Mouse (Mus musculus) intestine, embryonic 16.5 days (tissue): ENCODE measurements at regions not wholly inside any gene's neighbourhood (a gene's known extent, or its start where the extent isn't known, plus 50 kb on each side); places are given as distances from the start of the nearest gene placed in this dataset.

Source experiments
- ATAC-seq: fragments of 200-750 bp; cut with Nextera tagmentation; 2 replicates; pipeline ENCODE4 v1.8.0; 2017; ENCODE audit warnings: moderate TSS enrichment, moderate library complexity
- H3K27ac ChIP-seq: fragments of 300-500 bp; sonication (generic); 2 replicates; pipeline ENCODE4 v1.5.1; 2014; ENCODE audit warnings: mild to moderate bottlenecking, low read length
- H3K27me3 ChIP-seq: fragments of 300-500 bp; sonication (generic); replicated peaks from 2 replicates; pipeline ENCODE4 v1.6.1; 2014; ENCODE audit warnings: low read length, control low read depth, mixed read lengths; ENCODE audit not compliant: control insufficient read depth, insufficient read depth
- H3K36me3 ChIP-seq: fragments of 300-500 bp; sonication (generic); 2 replicates; pipeline ENCODE4 v1.6.1; 2014; ENCODE audit warnings: low read length, control low read depth; ENCODE audit not compliant: control insufficient read depth, insufficient read depth
- H3K4me1 ChIP-seq: fragments of 300-500 bp; sonication (generic); 2 replicates; pipeline ENCODE4 v1.6.1; 2014; ENCODE audit warnings: low read length, control low read depth, mixed read lengths; ENCODE audit not compliant: control insufficient read depth, insufficient read depth
- H3K4me2 ChIP-seq: fragments of 300-500 bp; sonication (generic); 2 replicates; pipeline ENCODE4 v1.6.1; 2014; ENCODE audit warnings: low read depth, low read length, control low read depth
- H3K4me3 ChIP-seq: fragments of 300-500 bp; sonication (generic); 2 replicates; pipeline ENCODE4 v1.5.1; 2014; ENCODE audit warnings: mild to moderate bottlenecking, low read length
- H3K9ac ChIP-seq: fragments of 300-500 bp; sonication (generic); 2 replicates; pipeline ENCODE4 v1.6.1; 2014; ENCODE audit warnings: low read depth, low read length
- H3K9me3 ChIP-seq: fragments of 300-500 bp; sonication (generic); 2 replicates; pipeline ENCODE4 v1.6.1; 2016; ENCODE audit warnings: low read length, control low read depth; ENCODE audit not compliant: control insufficient read depth
- WGBS: fragments of 180-500 bp; shearing (Covaris S2); extraction: QIAGEN DNeasy Blood & Tissue Kit; methylation state at CpG from one replicate; pipeline ENCODE4 v1.1.7; 2014; 5-methylcytosine and 5-hydroxymethylcytosine counted together

DNA sequence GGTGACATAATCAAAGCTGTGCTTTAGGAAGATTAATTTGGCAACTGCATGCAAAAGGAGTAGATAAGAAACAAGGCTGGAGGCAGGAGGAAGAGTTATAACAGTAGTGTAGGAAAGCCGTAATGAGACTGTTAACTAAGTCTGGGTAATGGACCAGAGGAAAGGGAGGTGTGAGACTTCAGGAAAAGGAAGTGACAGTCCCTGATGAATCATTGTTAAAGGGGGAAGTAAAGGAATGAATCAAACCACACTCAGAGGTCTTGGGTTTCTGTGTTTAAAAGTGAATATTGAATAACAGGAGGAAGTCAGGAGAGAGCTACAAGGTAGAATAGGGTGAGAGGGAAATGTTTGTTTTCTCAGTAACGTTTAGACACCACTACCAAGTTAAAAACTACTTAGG, 1175.9 kb downstream of the Diaph3 start:
- Histone ChIP-seq H3K27ac (no peak overlapping the region), H3K4me1 (no peaks in the 10 kb centered on the region), H3K4me2 (no peak overlapping the region), H3K36me3 (no peaks in the 10 kb centered on the region), H3K9ac (no peak overlapping the region), H3K9me3 (no peaks in the 10 kb centered on the region), H3K4me3 (no peak overlapping the region), H3K27me3 (no peaks in the 10 kb centered on the region)
- ATAC-seq, result no peak
- 39% methylated on average over 2 of the region's 2 CpGs for WGBS

DNA sequence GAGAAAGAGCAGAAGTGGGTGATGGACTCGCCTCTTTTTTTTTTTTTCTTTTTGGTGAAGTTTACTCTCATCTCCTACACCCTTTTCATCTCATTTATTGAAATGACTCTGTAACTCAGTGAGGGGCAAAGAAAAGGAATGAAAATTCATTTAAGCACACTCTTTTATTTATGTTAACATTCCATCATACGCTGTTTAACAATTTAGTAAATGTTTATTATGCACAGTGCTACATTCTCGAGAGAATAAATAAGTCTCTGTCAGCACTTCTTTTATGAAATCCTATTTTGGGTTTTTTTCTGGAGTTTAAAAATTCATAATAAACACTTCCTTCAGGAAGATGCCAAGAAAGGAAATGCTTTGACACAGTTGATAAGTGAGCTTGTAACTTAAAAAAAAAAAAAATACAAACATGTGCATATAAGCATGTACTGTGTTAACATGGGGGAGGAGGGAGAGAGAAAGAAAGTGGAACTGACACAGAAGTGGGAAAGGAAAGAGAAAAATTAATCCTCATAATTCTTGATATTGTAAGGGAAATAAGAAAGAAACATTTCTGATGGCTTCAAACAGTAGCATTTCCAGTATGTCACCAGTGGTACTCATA, 1195.2 kb downstream of the Diaph3 start:
- WGBS, result 56% methylated on average over 3 of the region's 3 CpGs
- ATAC-seq, result no peak
- Histone ChIP-seq H3K27ac (no peak overlapping the region), H3K9me3 (no peaks in the 10 kb centered on the region), H3K27me3 (no peaks in the 10 kb centered on the region), H3K4me2 (no peak overlapping the region), H3K4me3 (no peak overlapping the region), H3K4me1 (no peaks in the 10 kb centered on the region), H3K36me3 (no peaks in the 10 kb centered on the region), H3K9ac (no peak overlapping the region)

DNA sequence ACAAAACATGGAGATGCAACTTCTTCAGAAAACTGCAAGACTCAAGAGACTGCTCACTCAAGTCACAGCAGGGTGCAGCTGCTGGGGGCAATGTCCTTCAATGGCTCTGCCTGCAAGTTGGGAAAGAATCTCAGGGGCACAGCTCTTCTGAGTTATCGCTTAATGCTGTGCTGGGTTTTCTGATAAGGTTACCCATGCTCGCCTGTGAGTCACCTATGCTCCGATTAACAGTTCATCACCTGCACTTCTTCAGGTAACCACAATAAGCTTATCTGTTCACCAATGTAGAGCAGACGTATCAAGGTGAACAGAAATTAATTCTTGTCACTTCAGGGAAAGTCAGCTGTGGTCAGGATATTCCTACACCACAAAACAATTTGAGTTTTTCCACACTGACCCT, 1198.2 kb downstream of the Diaph3 start:
- no peaks in the 10 kb centered on the region for H3K4me1 ChIP-seq
- H3K9ac ChIP-seq, result no peak overlapping the region
- H3K4me3 ChIP-seq, result no peak overlapping the region
- H3K27ac ChIP-seq, result no peak overlapping the region
- no peaks in the 10 kb centered on the region for H3K36me3 ChIP-seq
- H3K27me3 ChIP-seq, result no peaks in the 10 kb centered on the region
- WGBS, result 73% methylated on average over 4 of the region's 4 CpGs
- no peaks in the 10 kb centered on the region for H3K9me3 ChIP-seq
- H3K4me2 ChIP-seq, result no peak overlapping the region
- ATAC-seq, result no peak

GRCm38 (mm10) chr14:85940585-85940984, 1200.5 kb downstream of the Diaph3 start:
- Histone ChIP-seq H3K36me3 (no peaks in the 10 kb centered on the region), H3K27ac (no peak overlapping the region), H3K9ac (no peak overlapping the region), H3K4me3 (no peak overlapping the region), H3K27me3 (no peaks in the 10 kb centered on the region), H3K4me2 (no peak overlapping the region), H3K9me3 (no peaks in the 10 kb centered on the region), H3K4me1 (no peaks in the 10 kb centered on the region)
- ATAC-seq, result no peak
- WGBS, result 76% methylated on average over 1 of the region's 1 CpGs

DNA sequence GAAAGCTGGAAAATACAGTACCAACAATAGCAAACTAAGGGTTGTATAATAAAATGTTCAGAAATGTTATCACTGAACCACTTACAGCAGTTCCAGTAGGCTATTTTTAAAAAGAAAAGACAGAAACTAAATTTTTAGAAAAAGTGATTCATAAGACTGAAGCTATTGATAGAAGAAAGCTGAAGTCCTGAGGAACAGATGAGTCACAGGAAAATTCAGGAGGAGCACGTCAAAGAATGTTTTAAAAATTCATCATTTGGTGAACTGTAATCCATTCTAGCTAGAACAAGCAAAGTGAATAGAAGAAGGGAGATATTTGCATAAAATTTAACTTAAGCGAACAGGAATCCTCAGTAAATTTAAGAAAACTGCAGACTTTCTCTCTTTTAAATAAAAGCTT, 1205.9 kb downstream of the Diaph3 start:
- H3K36me3 ChIP-seq, result no peaks in the 10 kb centered on the region
- H3K4me2 ChIP-seq, result no peak overlapping the region
- H3K27ac ChIP-seq, result no peak overlapping the region

GRCm38 (mm10) chr14:85930387-85930786, 1210.6 kb downstream of the Diaph3 start:
- WGBS, result 48% methylated on average over 5 of the region's 5 CpGs
- Histone ChIP-seq H3K4me3 (no peak overlapping the region), H3K36me3 (no peaks in the 10 kb centered on the region), H3K9me3 (no peaks in the 10 kb centered on the region), H3K9ac (no peak overlapping the region), H3K27ac (no peak overlapping the region), H3K4me1 (no peaks in the 10 kb centered on the region), H3K27me3 (no peaks in the 10 kb centered on the region), H3K4me2 (no peak overlapping the region)
- no peak for ATAC-seq

More for the DNA sequence above, 1205.9 kb downstream of the Diaph3 start:
- H3K27me3 ChIP-seq, result no peaks in the 10 kb centered on the region
- WGBS, result 80% methylated on average over 2 of the region's 2 CpGs
- H3K4me1 ChIP-seq, result no peaks in the 10 kb centered on the region
- H3K9me3 ChIP-seq, result no peaks in the 10 kb centered on the region
- no peak overlapping the region for H3K9ac ChIP-seq
- no peak overlapping the region for H3K4me3 ChIP-seq
- ATAC-seq, result no peak

DNA sequence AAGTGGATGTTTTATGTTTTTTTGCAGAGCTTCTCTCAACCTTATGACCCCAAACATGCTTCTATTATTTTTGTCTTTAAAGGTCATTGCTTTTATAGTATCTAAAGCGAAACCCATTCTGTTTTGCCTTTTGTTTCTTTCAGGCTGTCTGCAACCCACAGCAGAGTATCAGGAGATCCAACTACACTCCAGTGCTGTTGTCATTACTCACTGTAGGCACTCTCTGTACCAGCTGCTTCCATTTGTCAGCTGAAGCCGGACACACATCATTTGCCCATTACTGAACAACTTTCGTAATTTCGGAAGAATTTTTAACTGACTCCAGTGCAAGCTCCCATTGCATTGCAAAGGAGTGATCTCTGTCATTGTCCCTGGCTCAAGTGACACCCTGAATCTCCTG, 1222.1 kb downstream of the Diaph3 start:
- no peaks in the 10 kb centered on the region for H3K27me3 ChIP-seq
- H3K36me3 ChIP-seq, result no peaks in the 10 kb centered on the region
- H3K27ac ChIP-seq, result no peak overlapping the region
- 85% methylated on average over 4 of the region's 4 CpGs for WGBS
- no peak for ATAC-seq
- H3K4me1 ChIP-seq, result no peaks in the 10 kb centered on the region
- H3K9me3 ChIP-seq, result no peaks in the 10 kb centered on the region
- no peak overlapping the region for H3K4me3 ChIP-seq
- no peak overlapping the region for H3K4me2 ChIP-seq
- no peak overlapping the region for H3K9ac ChIP-seq

DNA sequence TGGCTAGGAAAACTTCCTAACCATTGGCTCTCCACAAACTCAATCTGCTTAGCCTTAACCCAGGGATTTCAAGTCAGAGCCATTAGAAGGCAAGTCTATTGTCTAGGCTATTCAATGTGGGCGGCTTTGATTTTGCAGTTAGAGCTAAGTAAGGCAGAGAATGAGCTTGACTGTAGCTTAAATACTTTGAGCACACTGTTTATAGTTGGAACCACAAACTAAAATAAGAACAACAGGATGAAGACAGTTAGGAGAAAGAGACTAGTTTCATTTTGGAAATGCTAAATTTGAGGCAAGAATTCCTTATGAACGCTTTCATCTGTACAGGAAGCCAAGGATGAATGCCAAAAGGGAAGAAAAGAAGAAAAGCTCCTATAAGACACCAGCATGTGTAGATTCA, 1225.3 kb downstream of the Diaph3 start:
- H3K27ac ChIP-seq, result no peak overlapping the region
- WGBS, result 85% methylated on average over 2 of the region's 2 CpGs
- H3K4me1 ChIP-seq, result no peaks in the 10 kb centered on the region
- H3K27me3 ChIP-seq, result no peaks in the 10 kb centered on the region
- H3K9me3 ChIP-seq, result no peaks in the 10 kb centered on the region
- no peak overlapping the region for H3K9ac ChIP-seq
- H3K4me3 ChIP-seq, result no peak overlapping the region
- H3K4me2 ChIP-seq, result no peak overlapping the region
- ATAC-seq, result no peak
- H3K36me3 ChIP-seq, result no peaks in the 10 kb centered on the region

GRCm38 (mm10) chr14:85897890-85898289, 1243.1 kb downstream of the Diaph3 start:
- 92% methylated on average over 1 of the region's 1 CpGs for WGBS
- ATAC-seq, result no peak
- no peak overlapping the region for H3K4me2 ChIP-seq

DNA sequence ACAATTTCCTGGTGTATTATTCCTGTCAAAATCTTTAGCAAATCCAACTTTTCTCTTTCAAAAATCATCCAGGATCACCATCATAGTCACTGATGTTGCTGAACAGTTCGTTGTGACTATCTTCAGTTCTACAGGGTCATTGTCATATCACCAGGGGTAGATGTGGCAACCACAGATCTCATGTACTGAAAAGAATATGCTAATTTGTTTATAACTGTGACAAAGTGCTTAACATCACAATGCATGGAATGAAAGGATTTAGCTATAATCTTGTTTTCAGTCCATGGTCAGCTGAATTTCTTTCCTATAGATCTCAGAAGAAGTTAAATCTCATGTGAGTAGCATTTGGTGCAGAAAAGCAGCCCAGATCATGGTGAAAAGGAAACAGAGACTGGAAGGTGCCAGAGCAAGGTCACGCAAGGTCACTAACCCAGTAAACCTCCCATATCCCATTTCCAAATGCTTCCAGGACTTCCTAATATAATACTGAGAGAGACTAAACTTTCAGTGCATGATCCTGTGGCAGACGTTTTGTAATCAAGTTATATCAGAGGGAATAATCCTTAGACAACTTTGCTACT, 1279.6 kb downstream of the Diaph3 start:
- H3K4me3 ChIP-seq, result no peak overlapping the region
- H3K27me3 ChIP-seq, result no peaks in the 10 kb centered on the region
- no peak overlapping the region for H3K27ac ChIP-seq
- no peaks in the 10 kb centered on the region for H3K36me3 ChIP-seq
- H3K9ac ChIP-seq, result no peak overlapping the region
- H3K9me3 ChIP-seq, result no peaks in the 10 kb centered on the region
- H3K4me2 ChIP-seq, result no peak overlapping the region
- H3K4me1 ChIP-seq, result no peaks in the 10 kb centered on the region
- ATAC-seq, result no peak
- 66% methylated on average over 3 of the region's 3 CpGs for WGBS

More at GRCm38 (mm10) chr14:85897890-85898289, 1243.1 kb downstream of the Diaph3 start:
- H3K4me1 ChIP-seq, result no peaks in the 10 kb centered on the region
- no peak overlapping the region for H3K4me3 ChIP-seq
- no peaks in the 10 kb centered on the region for H3K36me3 ChIP-seq
- H3K9ac ChIP-seq, result no peak overlapping the region
- H3K27ac ChIP-seq, result no peak overlapping the region
- H3K27me3 ChIP-seq, result no peaks in the 10 kb centered on the region
- H3K9me3 ChIP-seq, result no peaks in the 10 kb centered on the region
